Mouse (Mus musculus): ENCODE data around the gene Rbp7.

- TF ChIP-seq EP300 (IDR thresholded peaks at IDR 0.05; ENCODE audit: low read depth) (no peak), CTCF (IDR thresholded peaks at IDR 0.05; ENCODE audit: low read depth) (no peak)
Observed at GRCm38 (mm10) chr4:149424755-149425154, 30.0 kb downstream of the Rbp7 start.

Measured in heart, postnatal 0 days (tissue).